Mouse (Mus musculus) testis, adult 2 months (tissue): ENCODE measurements around the gene Hexa. TPM values are rescaled to one million over a fixed set of nuclear protein-coding genes. Genes with fewer than 3 reads are reported as not detected.

Experiments used
- H3K27ac ChIP-seq: fragments of 200-500 bp; 2 replicates; pipeline ENCODE4 v1.5.1; 2012; ENCODE audit warnings: low read depth, low read length; ENCODE audit not compliant: control insufficient read depth, insufficient read depth
- H3K27me3 ChIP-seq: fragments of 200-500 bp; 2 replicates; pipeline ENCODE4 v1.6.1; 2012; ENCODE audit warnings: mild to moderate bottlenecking, low read length, moderate library complexity; ENCODE audit not compliant: control insufficient read depth, insufficient read depth
- H3K36me3 ChIP-seq: fragments of 200-500 bp; 2 replicates; pipeline ENCODE4 v1.6.1; 2012; ENCODE audit warnings: mild to moderate bottlenecking, low read length; ENCODE audit not compliant: control insufficient read depth, insufficient read depth
- H3K4me1 ChIP-seq: fragments of 200-500 bp; 2 replicates; pipeline ENCODE4 v1.6.1; 2012; ENCODE audit warnings: low read length; ENCODE audit not compliant: control insufficient read depth, insufficient read depth
- H3K4me3 ChIP-seq: fragments of 200-500 bp; 2 replicates; pipeline ENCODE4 v1.5.1; 2012; ENCODE audit warnings: low read depth, mild to moderate bottlenecking, low read length, moderate library complexity, mixed read lengths; ENCODE audit not compliant: control insufficient read depth
- CTCF ChIP-seq: fragments of 200-500 bp; IDR thresholded peaks from 2 replicates; pipeline ENCODE4 v1.5.1; 2012; ENCODE audit warnings: low read depth, mild to moderate bottlenecking, inconsistent platforms, low read length, moderate library complexity; ENCODE audit not compliant: control insufficient read depth, insufficient read depth, insufficient replicate concordance
- POLR2A ChIP-seq: fragments of 200-500 bp; IDR thresholded peaks from 2 replicates; pipeline ENCODE4 v1.6.1; 2012; ENCODE audit warnings: low read depth, mild to moderate bottlenecking, inconsistent platforms, low read length, moderate library complexity; ENCODE audit not compliant: control insufficient read depth
- polyA plus RNA-seq: library from polyadenylated mRNA; depleted of rRNA; stranded (reverse); fragments of >200 nt; gene quantifications from 2 replicates; pipeline ENCODE4 v1.2.3, GENCODE M21; 2012; rRNA removed

Gene Hexa
- polyA plus RNA-seq, result 100 and 116 TPM in 2 replicates

- peak; percentile 68 for TF ChIP-seq POLR2A
- TF ChIP-seq CTCF, result no peak
- Histone ChIP-seq H3K27me3 (no peaks in the 10 kb centered on the region), H3K27ac (peak within 1 kb of the TSS; percentile 94), H3K4me1 (peaks cover 13% of the 10 kb centered on the region), H3K4me3 (peak within 1 kb of the TSS; percentile 98), H3K36me3 (no peaks in the 10 kb centered on the region)
Measured at GRCm38 (mm10) chr9:59539441-59540137, at the start of gene Hexa, which contains the start of gene Tmem202. TSS of gene Hexa (plus strand) at chr9:59539540. TSS of gene Tmem202 (minus strand) at chr9:59539847.

- no peak overlapping the region for H3K4me3 ChIP-seq
- no peaks in the 10 kb centered on the region for H3K4me1 ChIP-seq
- H3K36me3 ChIP-seq, result no peaks in the 10 kb centered on the region
- TF ChIP-seq CTCF (no peak), POLR2A (no peak)
- no peak overlapping the region for H3K27ac ChIP-seq
- H3K27me3 ChIP-seq, result no peaks in the 10 kb centered on the region
Measured at GRCm38 (mm10) chr9:59508146-59508545, 31.2 kb upstream of the Hexa start.

DNA sequence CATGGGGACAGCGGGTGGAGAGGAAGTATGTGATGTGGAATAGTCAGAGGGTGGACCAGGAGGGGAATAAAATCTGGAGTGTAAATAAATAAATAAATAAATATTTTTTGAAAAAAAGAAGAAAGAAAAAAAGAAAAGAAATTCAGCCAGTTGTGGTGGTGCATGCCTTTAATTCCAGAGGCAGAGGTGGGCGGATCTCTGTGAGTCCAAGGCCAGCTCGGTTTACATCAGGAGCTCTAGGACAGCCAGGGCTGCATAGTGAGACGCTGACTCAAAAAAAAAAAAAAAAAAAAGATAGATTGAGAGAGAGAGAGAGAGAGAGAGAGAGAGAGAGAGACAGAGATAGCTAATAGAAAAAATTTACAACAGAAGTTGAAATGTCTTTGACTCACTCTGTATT, 27.0 kb upstream of the Hexa start:
- Histone ChIP-seq H3K27me3 (no peaks in the 10 kb centered on the region), H3K36me3 (no peaks in the 10 kb centered on the region), H3K4me3 (no peak overlapping the region), H3K27ac (no peak overlapping the region), H3K4me1 (no peaks in the 10 kb centered on the region)
- TF ChIP-seq CTCF, result no peak
- TF ChIP-seq POLR2A, result no peak

DNA sequence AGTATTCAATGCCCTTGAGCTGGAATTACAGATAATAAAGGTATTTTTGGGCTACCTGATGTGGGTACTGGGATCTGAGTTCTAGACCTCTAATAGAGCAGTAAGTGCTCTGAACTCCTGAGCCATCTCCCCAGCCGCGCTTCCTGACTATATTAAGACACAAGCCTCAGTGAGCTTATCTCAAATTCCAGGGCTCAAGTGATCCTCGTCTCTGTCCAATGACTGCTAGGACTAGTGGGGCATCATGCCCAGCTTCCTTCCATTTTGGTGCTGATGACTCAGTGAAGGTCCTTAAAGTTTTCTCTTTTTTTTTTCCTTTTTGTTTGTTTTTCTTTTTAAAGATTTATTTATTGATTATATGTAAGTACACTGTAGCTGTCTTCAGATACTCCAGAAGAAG, 24.3 kb upstream of the Hexa start:
- Histone ChIP-seq H3K4me3 (no peak overlapping the region), H3K27me3 (no peaks in the 10 kb centered on the region), H3K4me1 (no peaks in the 10 kb centered on the region), H3K27ac (no peak overlapping the region), H3K36me3 (no peaks in the 10 kb centered on the region)
- TF ChIP-seq POLR2A (no peak), CTCF (no peak)

DNA sequence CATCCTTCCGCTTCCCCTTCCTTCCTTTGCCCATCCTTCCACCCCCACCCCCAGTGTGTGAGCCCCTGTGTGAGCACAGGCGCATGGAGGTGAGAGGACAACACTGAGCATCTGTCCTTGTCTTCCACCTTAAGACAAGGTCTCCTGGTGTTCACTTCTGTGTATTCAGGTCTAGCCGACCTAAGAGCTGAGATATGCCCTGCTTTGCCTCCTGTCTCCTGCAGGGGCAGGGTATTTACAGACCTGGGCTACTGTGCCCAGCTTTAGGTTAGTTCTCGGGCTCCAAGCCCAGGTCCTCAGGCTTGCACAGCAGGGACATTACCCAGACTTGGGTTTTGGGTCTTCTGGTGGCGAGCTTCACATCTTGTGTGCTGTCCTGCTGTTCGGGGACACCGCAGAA, 22.2 kb upstream of the Hexa start:
- H3K27me3 ChIP-seq, result no peaks in the 10 kb centered on the region
- no peak overlapping the region for H3K4me3 ChIP-seq
- H3K4me1 ChIP-seq, result no peaks in the 10 kb centered on the region
- TF ChIP-seq CTCF (no peak), POLR2A (no peak)
- no peaks in the 10 kb centered on the region for H3K36me3 ChIP-seq
- no peak overlapping the region for H3K27ac ChIP-seq

DNA sequence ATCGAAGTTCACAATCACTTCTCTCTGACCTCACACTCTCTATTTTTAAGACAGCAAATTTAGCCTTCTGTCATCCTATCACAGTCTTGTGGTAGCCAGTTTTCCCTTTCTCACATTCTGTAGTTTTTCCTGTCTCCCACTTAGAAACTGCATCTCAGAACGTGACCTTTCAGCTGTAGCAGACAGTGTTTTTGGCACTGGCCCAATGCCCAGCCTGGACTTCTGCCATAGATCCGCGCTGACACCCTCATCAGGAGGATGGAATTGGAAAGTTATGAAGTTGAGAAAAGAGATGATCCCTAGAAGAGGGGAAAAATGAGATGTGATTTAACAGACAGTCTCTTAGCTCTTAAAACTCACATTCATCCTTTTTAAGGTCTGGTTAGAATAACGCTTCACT, 20.4 kb upstream of the Hexa start:
- Histone ChIP-seq H3K36me3 (no peaks in the 10 kb centered on the region), H3K27me3 (no peaks in the 10 kb centered on the region), H3K27ac (no peak overlapping the region), H3K4me3 (no peak overlapping the region), H3K4me1 (no peaks in the 10 kb centered on the region)
- no peak for TF ChIP-seq CTCF
- no peak for TF ChIP-seq POLR2A

DNA sequence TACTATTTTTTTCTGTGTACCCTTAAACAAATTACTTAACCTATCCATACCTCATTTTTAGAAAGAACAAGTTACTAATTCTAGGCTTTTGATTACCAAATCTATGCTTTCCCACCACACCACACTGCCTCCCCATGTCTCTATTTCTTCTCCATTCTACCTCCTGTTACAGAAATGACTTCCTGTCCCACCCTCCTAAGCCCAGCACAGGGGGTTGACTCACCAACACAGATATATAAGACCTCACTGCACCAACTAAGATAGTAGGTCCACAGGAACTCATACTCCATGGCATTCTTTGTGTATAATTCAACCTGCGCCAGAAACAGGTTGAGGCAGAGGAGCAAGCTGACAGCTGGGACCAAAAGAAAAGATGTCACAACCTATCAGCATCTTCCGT, 19.9 kb upstream of the Hexa start:
- TF ChIP-seq CTCF (no peak), POLR2A (no peak)
- no peak overlapping the region for H3K4me3 ChIP-seq
- no peaks in the 10 kb centered on the region for H3K36me3 ChIP-seq
- no peak overlapping the region for H3K27ac ChIP-seq
- no peaks in the 10 kb centered on the region for H3K27me3 ChIP-seq
- H3K4me1 ChIP-seq, result no peaks in the 10 kb centered on the region
